Mouse (Mus musculus) stomach, adult 2 months (tissue): ENCODE data around the gene Cfap157. TPM values are rescaled to one million over a fixed set of nuclear protein-coding genes. Genes with fewer than 3 reads are reported as not detected.

Experiments
- polyA plus RNA-seq: library from polyadenylated mRNA; depleted of rRNA; stranded (reverse); fragments of >200 nt; gene quantifications from 2 replicates; pipeline ENCODE4 v1.2.3, GENCODE M21; 2012; rRNA removed

The Cfap157 gene
- polyA plus RNA-seq, result not detected in 2 replicates

DNA sequence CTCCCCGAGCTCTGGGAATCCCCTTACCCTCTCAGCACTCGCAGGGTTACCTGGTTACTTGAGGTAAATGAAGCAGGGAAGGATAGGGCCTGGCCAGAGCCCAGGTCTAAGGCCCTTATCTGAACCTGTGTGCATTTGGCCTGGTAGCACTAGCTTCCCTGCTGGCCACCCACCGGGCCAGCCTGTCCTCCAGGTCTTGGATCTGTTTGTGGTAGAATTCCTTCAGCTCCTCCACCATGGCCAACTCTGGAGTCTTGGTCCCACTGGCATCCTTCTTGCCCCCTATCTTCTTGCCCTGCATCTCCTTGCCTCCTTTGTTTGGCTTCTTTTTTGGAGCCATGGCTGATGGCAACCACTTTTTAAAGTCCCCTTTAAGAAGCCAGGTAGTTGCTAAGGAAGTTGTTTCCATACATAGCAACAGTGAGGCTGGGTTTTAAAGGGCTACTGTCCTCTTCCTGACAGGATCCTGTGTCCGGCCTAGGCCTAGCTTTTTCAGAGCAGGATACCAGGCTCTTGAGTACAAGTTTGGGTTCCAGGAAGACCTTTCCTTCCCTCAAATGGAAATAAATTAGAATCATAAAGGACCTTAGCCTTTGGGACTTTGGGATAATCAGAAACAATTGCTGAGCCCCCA lies at the start of gene Cfap157:
Gene Cfap157, minus strand, starts transcription at position 381 of the 634 bp plus-strand sequence.

DNA sequence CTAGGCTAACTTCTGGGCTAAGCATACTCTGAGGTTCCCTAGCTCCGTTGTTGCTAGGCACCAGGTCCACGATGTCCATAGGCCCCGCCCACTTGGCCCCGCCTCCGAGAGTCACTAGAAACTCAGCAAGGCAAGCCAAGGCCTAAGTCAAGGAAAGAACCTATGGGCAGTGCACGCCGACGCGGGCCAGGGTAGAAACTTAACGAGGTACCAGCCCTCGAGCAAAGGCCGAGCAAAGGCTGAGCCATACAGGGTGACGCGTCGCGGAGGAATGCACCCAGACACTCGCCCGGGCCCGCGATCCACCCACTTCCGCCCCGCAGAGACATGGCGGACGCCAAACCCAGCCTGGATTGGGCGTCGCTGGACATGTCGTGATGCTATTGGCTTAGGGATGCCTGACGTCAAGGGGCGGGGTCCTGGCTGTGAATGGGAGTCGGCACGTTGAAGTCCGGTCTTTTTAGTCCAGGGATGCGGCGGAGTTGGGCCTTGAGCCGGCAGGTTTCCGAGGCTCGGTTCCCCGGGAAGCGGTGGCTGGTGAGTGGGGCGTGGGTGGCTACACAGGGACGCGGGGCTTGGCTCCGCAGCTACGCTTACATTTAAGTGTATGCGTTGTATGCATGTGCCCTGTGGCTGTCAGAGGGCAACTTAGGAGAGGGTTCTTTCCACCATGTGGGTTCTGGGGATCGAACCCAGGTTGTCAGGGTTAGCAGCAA lies 8.7 kb downstream of the Cfap157 start, which contains the start of the genes Ttc16 and Ptrh1:
Gene Ttc16, minus strand, starts transcription at position 275 of the 716 bp plus-strand sequence.
Gene Ptrh1, plus strand, starts transcription at position 428 of the 716 bp plus-strand sequence.

DNA sequence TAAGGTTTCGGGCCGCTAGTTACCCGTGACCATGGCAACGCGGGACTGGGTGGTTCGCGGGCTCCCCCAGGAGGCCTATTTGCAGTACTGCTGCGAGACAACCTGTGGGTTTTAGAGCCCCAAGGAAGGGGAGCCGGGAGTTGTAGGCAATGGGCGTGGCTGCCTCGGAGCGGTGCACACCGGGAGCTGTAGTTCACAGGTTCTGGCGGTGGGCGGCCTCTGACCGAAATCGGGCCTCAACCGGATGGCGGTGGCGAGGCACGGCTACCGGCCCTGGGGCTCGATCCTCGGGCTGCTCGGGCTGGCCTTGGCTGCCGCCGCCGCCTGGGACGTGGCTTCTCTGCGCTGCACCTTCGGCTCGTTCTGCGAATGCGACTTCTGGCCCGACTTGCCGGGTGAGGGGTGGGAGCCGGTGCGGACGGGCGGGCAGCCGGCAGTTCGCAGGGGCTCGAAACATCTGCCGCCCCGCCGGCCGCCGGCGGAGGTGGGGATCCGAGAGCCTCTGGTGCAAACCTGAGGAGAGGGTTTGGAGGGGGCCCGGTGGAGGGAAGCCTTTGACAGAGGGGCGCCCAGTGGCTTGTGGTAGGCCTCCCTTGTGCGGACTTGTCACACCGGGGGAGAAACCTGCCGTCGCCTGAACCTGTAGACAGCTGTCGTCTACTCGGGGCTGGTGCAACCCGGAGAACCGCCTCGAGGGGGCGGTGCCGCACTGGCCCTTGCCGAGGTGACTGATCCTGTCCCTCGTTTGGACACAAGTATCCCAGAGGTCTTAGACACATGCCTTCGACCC lies 27.0 kb downstream of the Cfap157 start, which contains the start of gene Tor2a:
Gene Tor2a, plus strand, starts transcription at position 179 of the 790 bp plus-strand sequence.

GRCm38 (mm10) chr2:32740916-32741272 lies 43.3 kb downstream of the Cfap157 start, which contains the start of gene 6330409D20Rik:
Gene 6330409D20Rik (minus strand): TSS chr2:32741016.

Other genes with a start within 250 kb of the Cfap157 start
- gene Fam102a, start 249.1 kb downstream of the Cfap157 start, polyA plus RNA-seq, result 43.7 and 54.8 TPM in 2 replicates
- gene Dpm2, start 213.6 kb downstream of the Cfap157 start, polyA plus RNA-seq, result 86.8 and 96.2 TPM in 2 replicates
- 0.16 and 0.27 TPM in 2 replicates for gene Pip5kl1, start 209.6 kb downstream of the Cfap157 start, polyA plus RNA-seq
- not detected in 2 replicates for gene 9430097D07Rik, start 208.7 kb downstream of the Cfap157 start, polyA plus RNA-seq
- 5.9 and 7.3 TPM in 2 replicates for gene St6galnac4, start 197.3 kb downstream of the Cfap157 start, polyA plus RNA-seq
- gene St6galnac6, start 184.7 kb downstream of the Cfap157 start, polyA plus RNA-seq, result 11.4 and 25.4 TPM in 2 replicates
- gene Ak1, start 162.7 kb downstream of the Cfap157 start, polyA plus RNA-seq, result 29.4 and 34.1 TPM in 2 replicates
- gene Eng, start 137.8 kb downstream of the Cfap157 start, polyA plus RNA-seq, result 54.6 and 61.2 TPM in 2 replicates
- 50.8 and 58.7 TPM in 2 replicates for gene Fpgs, start 80.3 kb downstream of the Cfap157 start, polyA plus RNA-seq
- gene Cdk9, start 71.4 kb downstream of the Cfap157 start, polyA plus RNA-seq, result 42.2 and 43.4 TPM in 2 replicates
- 7.9 and 8.4 TPM in 2 replicates for gene Sh2d3c, start 63.4 kb downstream of the Cfap157 start, polyA plus RNA-seq
- gene 6330409D20Rik, start 43.4 kb downstream of the Cfap157 start, polyA plus RNA-seq, result 0.15 TPM in 1 of 2 replicates, not detected in the other
- gene Tor2a, start 27.2 kb downstream of the Cfap157 start, polyA plus RNA-seq, result 45.8 and 55.4 TPM in 2 replicates
- gene Ttc16, start 8.8 kb downstream of the Cfap157 start, polyA plus RNA-seq, result 0.16 and 0.66 TPM in 2 replicates
- gene Ptrh1, start 8.6 kb downstream of the Cfap157 start, polyA plus RNA-seq, result 15.0 and 18.2 TPM in 2 replicates
- gene Stxbp1, start 62.8 kb upstream of the Cfap157 start, polyA plus RNA-seq, result 2.1 and 2.5 TPM in 2 replicates
- 59.8 and 60.1 TPM in 2 replicates for gene Fam129b, start 91.7 kb upstream of the Cfap157 start, polyA plus RNA-seq
- gene Rpl12, start 177.1 kb upstream of the Cfap157 start, polyA plus RNA-seq, result 111 and 134 TPM in 2 replicates
- gene Lrsam1, start 177.2 kb upstream of the Cfap157 start, polyA plus RNA-seq, result 7.1 and 8.3 TPM in 2 replicates
- gene Slc2a8, start 197.7 kb upstream of the Cfap157 start, polyA plus RNA-seq, result 90.7 and 198 TPM in 2 replicates